Mouse (Mus musculus): ENCODE data around the gene Serpina1b. TPM values are rescaled to one million over a fixed set of nuclear protein-coding genes. Genes with fewer than 3 reads are reported as not detected.
A peak's percentile ranks its signal among the peaks of the same experiment; 100 is the strongest.
"Not testable (repeated sequence)": the region's sequence is repeated elsewhere in the genome, so short reads cannot be mapped to it uniquely, and the experiment has no call there.

Gene Serpina1b
- total RNA-seq, 2 experiments from 2014 or later = not detected

DNA sequence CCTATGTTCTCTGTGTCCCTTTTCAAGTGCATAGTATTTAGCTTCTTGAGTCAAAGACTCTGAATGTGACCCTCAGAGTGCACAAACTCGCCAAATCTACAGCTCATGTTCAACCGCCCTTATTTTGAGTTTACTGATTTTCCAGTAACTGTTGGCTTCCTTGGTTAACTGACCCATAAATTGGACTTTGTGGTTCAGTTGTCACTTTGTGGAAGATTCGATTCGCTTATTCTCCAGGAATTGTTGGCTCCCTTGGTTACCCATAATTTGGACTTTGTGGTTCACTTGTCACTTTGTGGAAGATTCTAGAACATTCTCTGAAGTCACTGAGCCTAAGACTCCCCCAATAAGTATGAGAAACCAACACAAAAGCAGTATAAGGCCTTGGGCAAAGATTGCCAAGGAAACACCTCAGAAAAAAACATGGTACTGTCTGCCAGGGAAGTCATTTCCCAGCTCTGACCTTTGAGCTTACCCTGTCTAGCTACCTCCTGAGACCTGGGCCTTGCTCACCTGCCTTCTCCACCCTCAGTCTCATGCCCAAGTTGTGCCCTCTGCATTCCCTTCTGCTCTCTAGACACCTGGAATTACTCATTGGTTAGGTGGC is 129.9 kb downstream of the Serpina1b start:
- no peak for DNase-seq

DNA sequence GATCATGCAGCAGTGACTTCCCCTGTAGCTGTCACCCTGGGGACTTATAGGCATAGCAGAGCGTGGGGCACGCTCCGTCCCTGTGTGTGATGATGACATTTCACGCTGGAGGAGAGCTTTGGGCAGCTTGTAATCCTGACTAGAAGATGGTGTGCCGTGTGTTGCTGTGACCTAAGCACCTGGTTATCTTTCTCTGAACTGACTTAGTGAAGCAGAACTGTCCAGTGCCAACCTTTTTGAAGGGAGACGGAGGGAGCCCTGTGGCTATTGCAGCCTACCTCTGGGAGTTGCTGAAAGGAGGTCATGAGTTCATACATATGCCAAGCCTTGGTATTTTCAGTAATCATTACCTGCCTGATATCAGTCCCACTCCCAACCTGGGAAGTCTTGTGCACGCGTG is 134.7 kb downstream of the Serpina1b start, which contains the start of gene Serpina1f:
Gene Serpina1f, minus strand, starts transcription at position 101 of the 400 bp plus-strand sequence.
- no peak for DNase-seq

GRCm38 (mm10) chr12:103688221-103688814 is 141.9 kb downstream of the Serpina1b start:
- no peak for DNase-seq

GRCm38 (mm10) chr12:103687021-103687420 is 143.2 kb downstream of the Serpina1b start:
- DNase-seq = no peak

- DNase-seq = peak; percentile 48 to 57
These were observed 144.1 kb downstream of the Serpina1b start for GRCm38 (mm10) chr12:103686050-103686449.

DNA sequence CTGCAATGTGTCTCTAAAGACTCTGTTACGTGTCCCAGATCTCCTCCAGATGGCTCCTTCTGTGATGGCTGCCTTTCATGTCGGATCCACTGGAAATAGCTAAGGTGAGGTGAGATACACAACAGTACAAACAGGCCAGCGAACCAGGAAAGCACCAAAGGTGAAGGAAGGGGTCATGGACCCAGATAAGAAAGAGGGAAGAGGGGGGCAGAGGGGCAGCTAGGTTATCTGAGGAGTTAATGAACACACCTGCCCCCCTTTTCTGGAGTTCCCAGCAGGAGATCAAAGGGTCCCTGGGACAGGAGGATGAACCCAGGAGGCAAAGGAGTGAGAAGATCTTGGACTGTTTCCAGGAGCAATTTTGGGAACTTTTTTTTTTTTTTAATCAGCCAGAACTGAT is 144.8 kb downstream of the Serpina1b start:
- no peak for DNase-seq

GRCm38 (mm10) chr12:103683775-103684174 is 146.4 kb downstream of the Serpina1b start:
- DNase-seq = no peak

- DNase-seq = no peak
These were observed 148.4 kb downstream of the Serpina1b start for GRCm38 (mm10) chr12:103681739-103682138.

GRCm38 (mm10) chr12:103681169-103681568 is 149.0 kb downstream of the Serpina1b start:
- no peak for DNase-seq

DNA sequence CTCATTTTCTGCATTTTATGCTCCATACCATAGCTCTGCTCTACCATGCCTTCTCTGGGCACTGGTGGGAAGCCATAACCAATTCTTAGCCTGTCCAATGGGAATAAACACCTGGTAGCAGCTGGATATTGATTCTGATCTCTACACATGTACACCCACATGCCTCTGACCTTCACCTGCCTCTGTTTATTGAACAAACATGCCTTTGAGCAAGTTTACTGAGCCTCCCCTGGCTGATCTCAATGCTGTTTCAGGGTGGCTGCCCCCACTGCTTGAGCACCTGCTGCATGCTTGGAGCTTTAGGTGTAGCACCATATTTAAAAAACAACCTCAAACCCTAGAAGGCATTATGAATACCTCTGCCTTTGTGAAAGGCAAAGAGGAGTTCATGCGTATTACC is 150.3 kb downstream of the Serpina1b start:
- not testable (repeated sequence) for DNase-seq

Other genes with a start within 250 kb of the Serpina1b start
- gene Serpina10, start 198.9 kb downstream of the Serpina1b start, total RNA-seq (2021) = not detected
- not detected for gene Serpina6, start 173.2 kb downstream of the Serpina1b start, total RNA-seq (2021)
- gene Serpina16, start 154.2 kb downstream of the Serpina1b start, total RNA-seq (2021) = not detected
- gene Serpina1f, start 134.8 kb downstream of the Serpina1b start, total RNA-seq (2021) = not detected
- not detected for gene Serpina1d, start 56.8 kb downstream of the Serpina1b start, total RNA-seq (2021)
- not detected for gene Serpina1a, start 33.2 kb upstream of the Serpina1b start, total RNA-seq (2021)
- gene Serpina1c, start 74.5 kb upstream of the Serpina1b start, total RNA-seq (2021) = not detected
- gene Serpina1e, start 128.6 kb upstream of the Serpina1b start, total RNA-seq (2021) = not detected
- not detected for gene Serpina11, start 159.6 kb upstream of the Serpina1b start, total RNA-seq (2021)
- under 1 TPM in 1 of 2 experiments, not detected in 1; 0.37 TPM for gene Serpina9, start 183.4 kb upstream of the Serpina1b start, total RNA-seq (2021)
- gene Serpina12, start 214.1 kb upstream of the Serpina1b start, total RNA-seq (2021) = under 1 TPM in 1 of 2 experiments, not detected in 1; 0.12 TPM